Mouse (Mus musculus): ENCODE measurements around the gene Poc1a. TPM values are rescaled to one million over a fixed set of nuclear protein-coding genes. Genes with fewer than 3 reads are reported as not detected.

Gene Poc1a
- polyA plus RNA-seq, 1 experiment from 2014 or later, result 23.1 TPM

DNA sequence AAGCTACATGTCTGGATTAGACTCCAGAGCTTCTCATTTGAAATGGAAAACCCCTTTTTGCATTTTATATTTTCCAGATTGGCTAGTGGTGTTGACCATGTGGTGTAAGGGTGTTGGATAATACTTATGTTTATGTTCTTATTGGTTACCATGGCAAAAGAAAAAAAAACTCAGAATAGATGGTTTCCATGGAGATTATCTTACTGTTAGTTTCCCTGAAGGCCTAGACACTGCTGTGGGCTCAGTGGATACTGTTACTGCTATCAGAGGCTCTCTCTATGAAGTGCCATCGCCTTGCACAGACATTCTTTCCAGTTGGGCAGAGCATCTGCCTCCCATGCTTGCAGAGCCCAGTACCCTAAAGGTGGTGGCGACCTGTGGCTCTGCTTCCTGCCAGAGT is 37.2 kb downstream of the Poc1a start:
- no peak for ATAC-seq (ENCODE audit: insufficient read depth)

GRCm38 (mm10) chr9:106319095-106319494 is 38.2 kb downstream of the Poc1a start:
- Histone ChIP-seq H3K27me3 (no peaks in the 10 kb centered on the region), H3K36me3 (replicated peaks) (no peaks in the 10 kb centered on the region), H3K9me3 (replicated peaks) (no peaks in the 10 kb centered on the region), H3K4me2 (no peak overlapping the region), H3K27ac (replicated peaks) (no peak overlapping the region), H3K4me3 (replicated peaks) (no peak overlapping the region), H3K4me1 (replicated peaks) (peaks cover 20% of the 10 kb centered on the region; the same call in 1 of the 2 replicates), H3K9ac (no peak overlapping the region)
- 0 out of 2 replicates have a peak, but pooled peaks have one; percentile 18 for ATAC-seq (ENCODE audit: insufficient read depth)
- WGBS (ENCODE audit: insufficient replicate concordance), result 66% methylated on average over 2 of the region's 2 CpGs

More for the DNA sequence above, 37.2 kb downstream of the Poc1a start:
- no peak overlapping the region for H3K27ac ChIP-seq (replicated peaks)
- H3K27me3 ChIP-seq, result no peaks in the 10 kb centered on the region
- no peak overlapping the region for H3K9ac ChIP-seq
- H3K4me2 ChIP-seq, result no peak overlapping the region
- no peaks in the 10 kb centered on the region for H3K9me3 ChIP-seq (replicated peaks)
- peaks cover 18% of the 10 kb centered on the region; the same call in 1 of the 2 replicates for H3K4me1 ChIP-seq (replicated peaks)
- 60% methylated on average over 2 of the region's 2 CpGs for WGBS (ENCODE audit: insufficient replicate concordance)
- no peak overlapping the region for H3K4me3 ChIP-seq (replicated peaks)
- H3K36me3 ChIP-seq (replicated peaks), result no peaks in the 10 kb centered on the region

DNA sequence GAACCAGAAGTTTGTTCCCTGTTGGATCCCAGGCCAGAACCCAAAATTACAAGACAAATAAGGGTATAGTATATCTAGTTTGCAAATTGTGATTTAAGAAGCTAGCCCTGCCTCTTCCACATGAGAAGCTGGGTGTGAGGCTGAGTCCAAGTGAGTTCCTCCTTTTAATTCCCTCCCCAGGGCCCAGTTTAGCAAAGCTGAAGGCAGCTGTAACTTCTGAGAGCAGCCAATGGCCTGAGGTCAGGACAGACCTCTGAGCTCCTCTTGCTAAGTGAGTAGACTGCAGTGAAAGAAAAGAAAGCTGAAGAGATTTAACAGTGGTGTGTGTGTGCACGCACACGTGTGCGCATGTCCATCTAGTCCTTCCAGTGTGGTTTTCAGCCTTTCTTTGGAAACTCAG is 41.6 kb downstream of the Poc1a start:
- no peak for ATAC-seq (ENCODE audit: insufficient read depth)
- Histone ChIP-seq H3K4me1 (replicated peaks) (peaks cover 20% of the 10 kb centered on the region; the same call in 1 of the 2 replicates), H3K4me2 (no peak overlapping the region), H3K4me3 (replicated peaks) (no peak overlapping the region), H3K27ac (replicated peaks) (no peak overlapping the region), H3K9me3 (replicated peaks) (no peaks in the 10 kb centered on the region), H3K9ac (no peak overlapping the region), H3K27me3 (no peaks in the 10 kb centered on the region), H3K36me3 (replicated peaks) (no peaks in the 10 kb centered on the region)
- WGBS (ENCODE audit: insufficient replicate concordance), result 87% methylated on average over 3 of the region's 3 CpGs

- Histone ChIP-seq H3K4me1 (replicated peaks) (peaks cover 16% of the 10 kb centered on the region; the same call in 1 of the 2 replicates), H3K36me3 (replicated peaks) (no peaks in the 10 kb centered on the region), H3K27me3 (no peaks in the 10 kb centered on the region), H3K4me3 (replicated peaks) (no peak overlapping the region), H3K27ac (replicated peaks) (no peak overlapping the region), H3K4me2 (no peak overlapping the region), H3K9me3 (replicated peaks) (no peaks in the 10 kb centered on the region), H3K9ac (no peak overlapping the region)
- no peak for ATAC-seq (ENCODE audit: insufficient read depth)
- WGBS (ENCODE audit: insufficient replicate concordance), result 80% methylated on average over 8 of the region's 8 CpGs
Measured at GRCm38 (mm10) chr9:106326241-106326640, 45.4 kb downstream of the Poc1a start.

GRCm38 (mm10) chr9:106327125-106327809 is 46.4 kb downstream of the Poc1a start:
- H3K9ac ChIP-seq, result no peak overlapping the region
- H3K4me2 ChIP-seq, result no peak overlapping the region
- ATAC-seq (ENCODE audit: insufficient read depth), result no peak
- no peaks in the 10 kb centered on the region for H3K27me3 ChIP-seq
- no peak overlapping the region for H3K4me3 ChIP-seq (replicated peaks)
- H3K27ac ChIP-seq (replicated peaks), result no peak overlapping the region
- peaks cover 11% of the 10 kb centered on the region; the same call in 1 of the 2 replicates for H3K4me1 ChIP-seq (replicated peaks)
- H3K9me3 ChIP-seq (replicated peaks), result no peaks in the 10 kb centered on the region
- 75% methylated on average over 8 of the region's 8 CpGs for WGBS (ENCODE audit: insufficient replicate concordance)
- H3K36me3 ChIP-seq (replicated peaks), result no peaks in the 10 kb centered on the region

DNA sequence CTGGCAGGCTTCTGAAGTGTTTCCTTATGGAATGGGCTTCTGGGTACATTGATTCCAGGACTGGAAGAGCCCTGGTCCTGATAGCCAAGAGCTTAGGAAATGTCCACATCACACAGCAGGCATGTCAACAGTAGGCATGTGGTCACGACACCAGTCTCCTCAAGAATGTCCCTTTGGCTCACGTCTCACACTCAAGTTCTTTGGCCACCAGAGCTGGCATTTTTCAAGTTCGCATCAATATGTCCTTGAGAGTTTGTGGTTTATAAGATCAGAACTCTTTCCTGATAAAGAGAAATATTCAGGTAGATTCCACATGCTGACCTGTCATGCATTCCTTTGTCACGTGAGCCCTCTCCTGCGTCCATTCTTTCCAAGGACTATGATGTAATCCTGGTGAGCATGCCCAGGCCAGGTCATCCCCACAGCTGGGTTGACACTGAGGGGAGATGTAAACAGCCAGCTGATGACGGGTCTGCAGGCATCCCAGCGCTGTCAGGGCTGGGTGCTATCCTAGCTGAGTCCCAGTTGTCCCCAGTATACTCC is 47.3 kb downstream of the Poc1a start:
- Histone ChIP-seq H3K27me3 (no peaks in the 10 kb centered on the region), H3K4me1 (replicated peaks) (peaks cover 2% of the 10 kb centered on the region; the same call in 1 of the 2 replicates), H3K27ac (replicated peaks) (no peak overlapping the region), H3K4me2 (no peak overlapping the region), H3K36me3 (replicated peaks) (no peaks in the 10 kb centered on the region), H3K4me3 (replicated peaks) (no peak overlapping the region), H3K9me3 (replicated peaks) (no peaks in the 10 kb centered on the region), H3K9ac (no peak overlapping the region)
- 71% methylated on average over 7 of the region's 7 CpGs for WGBS (ENCODE audit: insufficient replicate concordance)
- no peak; the same call in 1 of the 2 replicates for ATAC-seq (ENCODE audit: insufficient read depth)

GRCm38 (mm10) chr9:106328772-106329511 is 48.1 kb downstream of the Poc1a start:
- Histone ChIP-seq H3K27ac (replicated peaks) (no peak overlapping the region), H3K27me3 (no peaks in the 10 kb centered on the region), H3K4me1 (replicated peaks) (no peaks in the 10 kb centered on the region), H3K4me3 (replicated peaks) (no peak overlapping the region), H3K36me3 (replicated peaks) (no peaks in the 10 kb centered on the region), H3K4me2 (no peak overlapping the region), H3K9ac (no peak overlapping the region), H3K9me3 (replicated peaks) (no peaks in the 10 kb centered on the region)
- WGBS (ENCODE audit: insufficient replicate concordance), result 69% methylated on average over 5 of the region's 5 CpGs
- no peak for ATAC-seq (ENCODE audit: insufficient read depth)

GRCm38 (mm10) chr9:106332746-106333145 is 51.9 kb downstream of the Poc1a start:
- ATAC-seq (ENCODE audit: insufficient read depth), result no peak
- Histone ChIP-seq H3K27ac (replicated peaks) (no peak overlapping the region), H3K27me3 (no peaks in the 10 kb centered on the region), H3K9me3 (replicated peaks) (no peaks in the 10 kb centered on the region), H3K9ac (no peak overlapping the region), H3K36me3 (replicated peaks) (no peaks in the 10 kb centered on the region), H3K4me1 (replicated peaks) (no peaks in the 10 kb centered on the region), H3K4me2 (no peak overlapping the region), H3K4me3 (replicated peaks) (no peak overlapping the region)
- 40% methylated on average over 3 of the region's 3 CpGs for WGBS (ENCODE audit: insufficient replicate concordance)

GRCm38 (mm10) chr9:106337620-106338019 is 56.8 kb downstream of the Poc1a start:
- no peak overlapping the region for H3K27ac ChIP-seq (replicated peaks)
- WGBS (ENCODE audit: insufficient replicate concordance), result 77% methylated on average over 9 of the region's 9 CpGs
- no peak overlapping the region for H3K4me3 ChIP-seq (replicated peaks)
- H3K9me3 ChIP-seq (replicated peaks), result no peaks in the 10 kb centered on the region
- H3K4me1 ChIP-seq (replicated peaks), result no peaks in the 10 kb centered on the region
- no peak overlapping the region for H3K4me2 ChIP-seq
- no peak overlapping the region for H3K9ac ChIP-seq
- H3K36me3 ChIP-seq (replicated peaks), result no peaks in the 10 kb centered on the region
- no peak for ATAC-seq (ENCODE audit: insufficient read depth)
- H3K27me3 ChIP-seq, result no peaks in the 10 kb centered on the region

DNA sequence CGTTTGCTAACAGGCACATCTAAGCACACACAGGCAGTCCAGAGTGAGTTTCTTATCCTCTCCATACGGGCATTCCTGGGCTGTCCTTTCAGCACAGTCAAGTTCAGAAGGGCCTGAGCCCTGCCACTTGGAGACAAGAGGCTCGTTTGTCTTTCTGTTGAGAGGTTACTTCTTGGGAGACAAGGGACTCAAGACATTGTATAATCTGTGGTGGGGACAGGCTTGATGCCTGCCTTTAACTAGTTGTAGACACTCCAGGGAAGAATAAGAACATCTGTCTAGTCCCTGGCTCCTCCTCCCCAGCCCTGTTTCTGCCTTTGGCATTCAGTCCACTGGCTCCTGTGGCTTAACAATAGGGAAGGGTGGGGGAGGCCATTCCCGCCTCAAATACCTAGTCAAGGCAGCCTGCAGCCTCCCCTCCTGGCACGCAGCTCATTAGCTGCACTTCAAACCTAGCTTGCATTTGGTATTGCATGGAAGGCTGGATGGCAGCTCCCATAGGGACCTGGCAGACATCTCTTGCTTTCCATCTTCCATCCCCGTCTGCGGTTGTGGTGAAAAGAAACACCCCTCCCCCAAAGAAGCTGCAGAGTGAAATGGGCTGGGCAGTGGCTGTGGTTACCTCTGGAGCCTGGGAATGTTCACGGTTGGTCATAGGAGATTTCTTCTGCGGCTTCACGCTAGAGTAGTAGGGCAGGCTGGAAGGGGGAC is 57.8 kb downstream of the Poc1a start:
- H3K4me2 ChIP-seq, result no peak overlapping the region
- H3K9me3 ChIP-seq (replicated peaks), result no peaks in the 10 kb centered on the region
- no peaks in the 10 kb centered on the region for H3K4me1 ChIP-seq (replicated peaks)
- no peaks in the 10 kb centered on the region for H3K36me3 ChIP-seq (replicated peaks)
- no peaks in the 10 kb centered on the region for H3K27me3 ChIP-seq
- no peak for ATAC-seq (ENCODE audit: insufficient read depth)
- no peak overlapping the region for H3K9ac ChIP-seq
- H3K27ac ChIP-seq (replicated peaks), result no peak overlapping the region
- WGBS (ENCODE audit: insufficient replicate concordance), result 51% methylated on average over 10 of the region's 10 CpGs
- no peak overlapping the region for H3K4me3 ChIP-seq (replicated peaks)

GRCm38 (mm10) chr9:106339173-106339558 is 58.3 kb downstream of the Poc1a start:
- no peak overlapping the region for H3K4me3 ChIP-seq (replicated peaks)
- H3K9ac ChIP-seq, result no peak overlapping the region
- H3K27me3 ChIP-seq, result no peaks in the 10 kb centered on the region
- H3K4me2 ChIP-seq, result no peak overlapping the region
- 78% methylated on average over 6 of the region's 6 CpGs for WGBS (ENCODE audit: insufficient replicate concordance)
- no peak for ATAC-seq (ENCODE audit: insufficient read depth)
- no peak overlapping the region for H3K27ac ChIP-seq (replicated peaks)
- H3K36me3 ChIP-seq (replicated peaks), result no peaks in the 10 kb centered on the region
- H3K9me3 ChIP-seq (replicated peaks), result no peaks in the 10 kb centered on the region
- H3K4me1 ChIP-seq (replicated peaks), result no peaks in the 10 kb centered on the region

Data from liver, embryonic 15.5 days (tissue).